Mouse (Mus musculus) inflammation-experienced regulatory T-cells, adult 6 months (primary cell): Measurements from ENCODE around the gene Dysf. TPM values are rescaled to one million over a fixed set of nuclear protein-coding genes. Genes with fewer than 3 reads are reported as not detected.

Experiments
- ATAC-seq: one replicate; pipeline ENCODE4 v1.8.0; 2017
- polyA plus RNA-seq, 3 experiments: library from polyadenylated mRNA; unstranded; fragments of 100-300 nt; shearing (Covaris generic); gene quantifications; one replicate each; pipeline ENCODE4 v1.2.1; 2017

Gene Dysf
- polyA plus RNA-seq, 3 experiments from 2014 or later: not detected

- no peak for ATAC-seq
These were observed 111.5 kb downstream of the Dysf start for GRCm38 (mm10) chr6:84119731-84120530.

- no peak for ATAC-seq
These were observed 116.2 kb downstream of the Dysf start for GRCm38 (mm10) chr6:84124609-84125008.

- ATAC-seq: no peak
These were observed 116.7 kb downstream of the Dysf start for GRCm38 (mm10) chr6:84125101-84125500.

GRCm38 (mm10) chr6:84128229-84128628 lies 119.8 kb downstream of the Dysf start:
- ATAC-seq: no peak

GRCm38 (mm10) chr6:84130867-84131266 lies 122.5 kb downstream of the Dysf start:
- ATAC-seq: no peak

- ATAC-seq: no peak
These were observed 123.1 kb downstream of the Dysf start for GRCm38 (mm10) chr6:84131539-84131938.

- no peak for ATAC-seq
These were observed 124.7 kb downstream of the Dysf start for GRCm38 (mm10) chr6:84133053-84133452.

- no peak for ATAC-seq
These were observed 125.8 kb downstream of the Dysf start for GRCm38 (mm10) chr6:84133996-84134721.

- ATAC-seq: no peak
These were observed 126.5 kb downstream of the Dysf start for GRCm38 (mm10) chr6:84134722-84135394.

- no peak for ATAC-seq
These were observed 127.3 kb downstream of the Dysf start for GRCm38 (mm10) chr6:84135709-84136108.

GRCm38 (mm10) chr6:84136345-84136744 lies 128.0 kb downstream of the Dysf start:
- ATAC-seq: no peak

GRCm38 (mm10) chr6:84139932-84140331 lies 131.5 kb downstream of the Dysf start:
- ATAC-seq: no peak

GRCm38 (mm10) chr6:84142481-84142880 lies 134.1 kb downstream of the Dysf start:
- no peak for ATAC-seq

- ATAC-seq: no peak
These were observed 134.9 kb downstream of the Dysf start for GRCm38 (mm10) chr6:84143328-84143727.

- no peak for ATAC-seq
These were observed 136.0 kb downstream of the Dysf start for GRCm38 (mm10) chr6:84144393-84144792.

GRCm38 (mm10) chr6:84147206-84148004 lies 139.0 kb downstream of the Dysf start:
- ATAC-seq: no peak

- ATAC-seq: no peak
These were observed 140.1 kb downstream of the Dysf start for GRCm38 (mm10) chr6:84148470-84148869.

- no peak for ATAC-seq
These were observed 146.1 kb downstream of the Dysf start for GRCm38 (mm10) chr6:84154508-84154907.

- ATAC-seq: no peak
These were observed 147.4 kb downstream of the Dysf start for GRCm38 (mm10) chr6:84155765-84156164.

- no peak for ATAC-seq
These were observed 148.2 kb downstream of the Dysf start for GRCm38 (mm10) chr6:84156481-84157025.

GRCm38 (mm10) chr6:84159046-84159445 lies 150.7 kb downstream of the Dysf start:
- no peak for ATAC-seq

GRCm38 (mm10) chr6:84167612-84168011 lies 159.2 kb downstream of the Dysf start:
- ATAC-seq: no peak
